Mouse (Mus musculus): ENCODE data around the gene Axin2.

GRCm38 (mm10) chr11:108892406-108892805, 27.7 kb upstream of the Axin2 start:
- no peak for TF ChIP-seq POLR2A (IDR thresholded peaks at IDR 0.05; ENCODE audit: borderline replicate concordance, insufficient read depth, low read length)
- no peak for TF ChIP-seq CTCF (IDR thresholded peaks at IDR 0.05; ENCODE audit: borderline replicate concordance, insufficient read depth, low read depth, low read length)

Measured in cerebellum, adult 2 months (tissue).